Mouse (Mus musculus) heart, postnatal 4 days (tissue): ENCODE data around the gene Zfp958. TPM values are rescaled to one million over a fixed set of nuclear protein-coding genes. Genes with fewer than 3 reads are reported as not detected.

Source experiments
- total RNA-seq, 2 experiments: library from RNA; stranded (reverse); gene quantifications; 2 replicates each; pipeline ENCODE4 v1.2.3; 2021

The Zfp958 gene
- total RNA-seq, 2 experiments from 2014 or later = 8.9 to 10.9 TPM

Other genes starting within 250 kb of the Zfp958 start
- gene Cers4, start 120.1 kb upstream of the Zfp958 start, total RNA-seq = 10 to 100 TPM; 59.9 to 65.8 TPM
- gene Shcbp1, start 166.4 kb downstream of the Zfp958 start, total RNA-seq = 10 to 100 TPM; 18.4 to 21.2 TPM